Mouse (Mus musculus): ENCODE results near the gene Procr. TPM values are rescaled to one million over a fixed set of nuclear protein-coding genes. Genes with fewer than 3 reads are reported as not detected.

Procr gene
- total RNA-seq, 2 experiments from 2014 or later: 2.1 to 3.2 TPM

GRCm38 (mm10) chr2:155798613-155799012 lies 47.7 kb downstream of the Procr start:
- no peak for DNase-seq (ENCODE audit: low spot score in 2 of 2)

- DNase-seq (ENCODE audit: low spot score in 2 of 2): no peak
These were observed 51.8 kb downstream of the Procr start for GRCm38 (mm10) chr2:155802761-155803160.

- no peak for DNase-seq (ENCODE audit: low spot score in 2 of 2)
These were observed 53.1 kb downstream of the Procr start for GRCm38 (mm10) chr2:155804053-155804452.

Other genes with a start within 250 kb of the Procr start
- gene Acss2, start 233.2 kb upstream of the Procr start, total RNA-seq (2021): 10 to 100 TPM; 48.9 to 56.2 TPM
- gene Ggt7, start 232.9 kb upstream of the Procr start, total RNA-seq (2021): 100 to 1,000 TPM in 1 of 2 experiments, 10 to 100 TPM in 1; 95.2 to 101 TPM
- 10 to 100 TPM; 11.6 to 15.2 TPM for gene Gss, start 158.3 kb upstream of the Procr start, total RNA-seq (2021)
- gene Myh7b, start 139.9 kb upstream of the Procr start, total RNA-seq (2021): 1 to 10 TPM; 2.6 to 4.2 TPM
- gene Trpc4ap, start 58.7 kb upstream of the Procr start, total RNA-seq (2021): 100 to 1,000 TPM; 143 to 149 TPM
- gene Edem2, start 21.6 kb upstream of the Procr start, total RNA-seq (2021): 10 to 100 TPM; 19.1 to 20.9 TPM
- gene Gm17581, start 15.3 kb upstream of the Procr start, total RNA-seq (2021): not detected
- gene Mmp24, start 24.2 kb downstream of the Procr start, total RNA-seq (2021): 10 to 100 TPM; 64.1 to 67.5 TPM
- 10 to 100 TPM; 37.2 to 38.1 TPM for gene BC029722, start 68.3 kb downstream of the Procr start, total RNA-seq (2021)
- gene Eif6, start 75.8 kb downstream of the Procr start, total RNA-seq (2021): 10 to 100 TPM; 73.4 to 83.1 TPM
- not detected for gene Fam83c, start 83.7 kb downstream of the Procr start, total RNA-seq (2021)
- gene Uqcc1, start 179.2 kb downstream of the Procr start, total RNA-seq (2021): 10 to 100 TPM; 54.2 to 54.9 TPM
- gene Gm15557, start 189.6 kb downstream of the Procr start, total RNA-seq (2021): not detected
- gene Gdf5, start 194.2 kb downstream of the Procr start, total RNA-seq (2021): 1 to 10 TPM in 1 of 2 experiments, under 1 TPM in 1; 0.74 to 1.1 TPM
- gene Cep250, start 205.3 kb downstream of the Procr start, total RNA-seq (2021): 10 to 100 TPM; 18.1 to 23.2 TPM